Mouse (Mus musculus) midbrain, postnatal 0 days (tissue): Measurements from ENCODE around the gene Pgam1. TPM values are rescaled to one million over a fixed set of nuclear protein-coding genes. Genes with fewer than 3 reads are reported as not detected.

Experiments
- ATAC-seq: fragments of 200-750 bp; cut with Nextera tagmentation; 2 replicates; pipeline ENCODE4 v1.8.0; 2017; ENCODE audit warnings: moderate number of reproducible peaks, mild to moderate bottlenecking, moderate TSS enrichment, moderate library complexity; ENCODE audit not compliant: low FRiP score
- DNase-seq: peaks from one replicate; pipeline ENCODE4 v3.0.0-alpha.2; 2015; ENCODE audit warnings: low spot score
- H3K27ac ChIP-seq: fragments of 300-500 bp; sonication (generic); 2 replicates; pipeline ENCODE4 v1.5.1; 2014; ENCODE audit warnings: low read depth, mild to moderate bottlenecking, low read length, mixed read lengths
- H3K27me3 ChIP-seq: fragments of 300-500 bp; sonication (generic); 2 replicates; pipeline ENCODE4 v1.6.1; 2014; ENCODE audit warnings: low read length, control low read depth, mixed read lengths; ENCODE audit not compliant: insufficient read depth
- H3K36me3 ChIP-seq: fragments of 300-500 bp; sonication (generic); 2 replicates; pipeline ENCODE4 v1.6.1; 2014; ENCODE audit warnings: low read length, control low read depth, mixed read lengths; ENCODE audit not compliant: insufficient read depth
- H3K4me1 ChIP-seq: fragments of 300-500 bp; sonication (generic); 2 replicates; pipeline ENCODE4 v1.6.1; 2014; ENCODE audit warnings: mild to moderate bottlenecking, control low read depth, antibody characterized with exemption, low read length, mixed read lengths; ENCODE audit not compliant: insufficient read depth
- H3K4me2 ChIP-seq: fragments of 300-500 bp; sonication (generic); 2 replicates; pipeline ENCODE4 v1.6.1; 2014; ENCODE audit warnings: low read depth, mild to moderate bottlenecking, low read length, mixed read lengths; ENCODE audit not compliant: poor library complexity, severe bottlenecking
- H3K4me3 ChIP-seq: fragments of 300-500 bp; sonication (generic); 2 replicates; pipeline ENCODE4 v1.5.1; 2014; ENCODE audit warnings: low read depth, mild to moderate bottlenecking, low read length, moderate library complexity
- H3K9ac ChIP-seq: fragments of 300-500 bp; sonication (generic); replicated peaks from 2 replicates; pipeline ENCODE4 v1.6.1; 2014; ENCODE audit warnings: mild to moderate bottlenecking, low read length, moderate library complexity, mixed read lengths; ENCODE audit not compliant: poor library complexity, severe bottlenecking
- H3K9me3 ChIP-seq: fragments of 300-500 bp; sonication (generic); 2 replicates; pipeline ENCODE4 v1.6.1; 2016; ENCODE audit warnings: low read length, control low read depth
- CTCF ChIP-seq: IDR thresholded peaks from 2 replicates; pipeline ENCODE4 v1.5.1; 2016; ENCODE audit warnings: antibody characterized with exemption, mild to moderate bottlenecking
- WGBS: fragments of 180-500 bp; shearing (Covaris S2); extraction: QIAGEN DNeasy Blood & Tissue Kit; methylation state at CpG from one replicate; pipeline ENCODE4 v1.1.7; 2014; 5-methylcytosine and 5-hydroxymethylcytosine counted together
- polyA plus RNA-seq: library from polyadenylated mRNA; unstranded; fragments of >200 nt; fragmentation: Nextera tagmentation; extraction: Ambion mirVana; gene quantifications from 2 replicates; pipeline ENCODE4 v1.2.1, GENCODE M21; 2015
- total RNA-seq: library from RNA; depleted of rRNA; stranded (reverse); fragments of >200 nt; gene quantifications from 2 replicates; pipeline ENCODE4 v1.2.3, GENCODE M21; 2014

Gene Pgam1
- total and polyA plus RNA-seq, 2 experiments from 2014 or later = 473 to 536 TPM

DNA sequence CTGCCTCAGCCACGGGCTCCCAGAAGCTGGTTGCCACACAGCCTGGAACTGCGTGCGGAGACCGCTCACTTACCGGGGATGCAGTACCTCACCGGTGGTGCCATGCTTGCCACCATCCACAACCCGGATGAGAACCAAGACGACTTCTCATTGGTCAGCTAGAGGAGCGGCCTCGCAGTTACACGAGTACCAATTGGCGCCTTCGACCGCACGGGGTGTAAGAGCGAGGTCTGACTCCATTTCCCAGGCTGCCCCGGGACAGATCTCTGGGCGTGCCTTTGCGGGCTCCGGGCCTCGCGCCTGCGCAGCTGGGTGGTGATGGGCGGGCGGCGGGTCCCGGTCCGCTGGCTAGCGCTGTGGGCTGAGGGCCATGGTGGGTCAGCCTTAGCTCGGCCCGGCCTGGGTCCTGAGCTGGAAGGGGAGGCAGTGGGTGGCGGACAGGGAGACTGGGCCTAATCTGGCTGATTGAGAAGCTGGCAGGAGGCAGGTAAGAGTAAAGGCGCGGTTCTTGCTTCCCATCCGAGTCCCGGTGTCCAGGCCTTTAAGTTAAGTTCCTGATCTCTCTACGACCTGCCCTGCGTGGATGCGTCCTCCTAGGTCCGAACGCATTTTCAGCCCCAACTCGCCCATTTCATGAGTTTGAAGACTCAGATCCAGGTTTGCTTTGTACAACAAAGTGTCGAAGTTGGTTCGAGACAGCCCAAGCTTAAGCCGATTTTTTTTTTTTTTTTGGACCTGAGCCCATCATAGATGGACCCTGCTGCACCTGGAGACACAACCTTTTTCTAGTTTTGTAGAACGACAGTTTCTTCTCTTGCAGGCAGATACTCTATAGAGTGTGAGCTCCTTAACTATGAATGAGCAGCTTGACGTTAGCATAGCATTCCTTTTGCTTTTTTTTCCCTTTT, 21.7 kb downstream of the Pgam1 start, which contains the start of the genes Exosc1 and Zdhhc16:
Exosc1 (minus strand) TSS at position 245 of the 908 bp plus-strand sequence.
Zdhhc16 (plus strand) TSS at position 302 of the 908 bp plus-strand sequence.
- H3K27ac ChIP-seq = peak within 1 kb of the TSS; percentile 67
- peak within 1 kb of the TSS; percentile 85 for H3K4me3 ChIP-seq
- WGBS = under 1% methylated on average over 47 of the region's 47 CpGs
- peak within 1 kb of the TSS; percentile 86 for H3K4me2 ChIP-seq
- DNase-seq = peak; percentile 99
- H3K4me1 ChIP-seq = peaks cover 7% of the 10 kb centered on the region; the same call in 1 of the 2 replicates
- H3K9ac ChIP-seq = peak within 1 kb of the TSS; percentile 72
- no peaks in the 10 kb centered on the region for H3K27me3 ChIP-seq
- ATAC-seq = peak; percentile 100
- H3K36me3 ChIP-seq = peaks cover 19% of the 10 kb centered on the region
- no peak for TF ChIP-seq CTCF
- H3K9me3 ChIP-seq = no peaks in the 10 kb centered on the region

DNA sequence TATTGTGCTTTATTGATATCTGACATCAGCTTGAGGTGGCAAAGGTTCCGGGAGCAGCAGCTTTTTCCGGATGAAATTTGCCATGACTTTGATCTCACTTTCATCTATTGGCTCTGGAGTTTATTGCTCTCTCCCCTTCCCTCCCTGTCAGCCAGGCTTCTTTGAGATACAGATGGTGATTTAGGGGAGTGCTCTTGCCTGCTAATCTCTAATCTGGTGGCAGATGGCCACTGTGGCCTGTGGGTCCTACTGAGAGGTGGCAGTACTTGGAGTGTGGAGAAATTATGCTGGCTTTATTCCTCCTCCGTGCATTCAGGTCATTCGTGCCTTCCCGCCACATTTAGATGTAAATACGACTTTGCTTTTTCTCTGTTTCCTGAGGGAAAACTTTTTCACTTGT, 22.4 kb downstream of the Pgam1 start:
- peak overlapping the region; percentile 85 for H3K4me3 ChIP-seq
- no peaks in the 10 kb centered on the region for H3K27me3 ChIP-seq
- WGBS = 19% methylated on average over 6 of the region's 6 CpGs
- no peaks in the 10 kb centered on the region for H3K9me3 ChIP-seq
- peaks cover 18% of the 10 kb centered on the region for H3K36me3 ChIP-seq
- ATAC-seq (no peak), DNase-seq (peak; percentile 18)
- no peak for TF ChIP-seq CTCF
- peaks cover 7% of the 10 kb centered on the region; the same call in 1 of the 2 replicates for H3K4me1 ChIP-seq
- H3K4me2 ChIP-seq = peak overlapping the region; percentile 67
- peak overlapping the region; percentile 72 for H3K9ac ChIP-seq
- H3K27ac ChIP-seq = no peak overlapping the region

DNA sequence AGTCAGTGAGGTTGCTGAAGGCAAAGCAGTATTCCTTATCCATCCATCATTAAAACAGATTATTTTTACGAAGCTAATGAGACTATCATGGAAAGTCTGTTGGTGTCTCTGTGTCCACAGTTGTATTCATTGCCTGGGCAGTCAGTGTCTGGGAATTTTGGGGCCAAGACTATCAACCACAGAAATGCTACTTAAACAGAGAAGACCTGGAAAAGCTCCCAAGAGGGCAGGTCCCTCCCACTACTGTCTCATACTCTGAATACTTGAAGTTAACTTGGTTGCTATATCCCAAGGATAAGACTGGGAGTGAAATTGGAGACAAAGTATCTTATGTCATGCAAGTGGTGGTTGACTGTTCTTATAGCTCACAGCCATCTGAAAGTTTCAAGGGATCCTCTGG, 24.2 kb downstream of the Pgam1 start:
- Histone ChIP-seq H3K4me3 (no peak overlapping the region), H3K4me2 (no peak overlapping the region), H3K36me3 (peaks cover 23% of the 10 kb centered on the region), H3K27ac (no peak overlapping the region), H3K27me3 (no peaks in the 10 kb centered on the region), H3K4me1 (peaks cover 7% of the 10 kb centered on the region; the same call in 1 of the 2 replicates), H3K9ac (no peak overlapping the region), H3K9me3 (no peaks in the 10 kb centered on the region)
- DNase-seq (no peak), ATAC-seq (no peak)
- 95% methylated on average over 1 of the region's 1 CpGs for WGBS
- TF ChIP-seq CTCF = no peak

DNA sequence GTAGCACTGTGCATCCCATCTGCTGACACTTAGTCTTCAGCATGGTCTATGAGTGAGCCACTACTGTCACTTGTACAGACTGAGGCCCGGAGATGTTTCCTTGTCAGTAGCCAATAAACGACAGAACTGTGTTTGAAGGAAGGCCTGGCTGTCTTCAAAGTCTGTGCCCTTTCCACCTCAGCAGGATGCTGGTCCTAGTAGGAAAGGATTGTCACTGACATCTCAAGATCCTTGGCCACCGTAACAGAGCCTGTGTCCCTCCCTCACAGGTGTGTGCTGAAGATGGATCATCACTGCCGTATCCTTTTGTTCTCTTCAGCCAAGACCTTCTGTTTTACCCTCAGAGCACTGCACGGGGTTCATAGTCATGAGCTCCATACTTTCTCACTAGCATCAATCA, 26.8 kb downstream of the Pgam1 start:
- Histone ChIP-seq H3K4me3 (no peak overlapping the region), H3K4me2 (no peak overlapping the region), H3K36me3 (peaks cover 43% of the 10 kb centered on the region), H3K9ac (no peak overlapping the region), H3K27me3 (no peaks in the 10 kb centered on the region), H3K9me3 (no peaks in the 10 kb centered on the region), H3K4me1 (peaks cover 7% of the 10 kb centered on the region; the same call in 1 of the 2 replicates), H3K27ac (no peak overlapping the region)
- DNase-seq = no peak
- no peak for ATAC-seq
- TF ChIP-seq CTCF = no peak
- 91% methylated on average over 5 of the region's 5 CpGs for WGBS

DNA sequence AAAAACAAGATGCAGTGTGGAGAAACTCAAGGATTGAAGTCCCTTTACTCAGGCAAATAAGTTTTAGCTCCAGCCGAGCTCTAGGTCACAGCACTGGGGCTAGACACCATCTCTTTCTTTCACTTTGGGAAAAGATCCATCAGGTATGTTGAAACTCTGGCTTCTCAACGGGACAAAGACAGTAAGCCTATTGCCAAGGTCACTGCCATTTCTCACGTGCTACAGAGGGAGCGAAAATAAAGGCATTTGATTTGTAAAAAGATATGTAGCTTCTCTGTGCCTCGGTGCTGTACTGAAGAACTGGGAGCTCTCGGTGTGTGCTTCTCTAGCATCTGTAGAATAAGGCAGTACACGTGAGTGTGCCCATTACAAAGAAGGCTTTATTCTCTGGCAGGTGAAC, 32.1 kb downstream of the Pgam1 start:
- Histone ChIP-seq H3K4me1 (no peaks in the 10 kb centered on the region), H3K9me3 (no peaks in the 10 kb centered on the region), H3K27ac (no peak overlapping the region), H3K9ac (no peak overlapping the region), H3K27me3 (no peaks in the 10 kb centered on the region), H3K36me3 (peaks cover 79% of the 10 kb centered on the region), H3K4me3 (no peak overlapping the region), H3K4me2 (no peak overlapping the region)
- ATAC-seq (no peak), DNase-seq (no peak)
- WGBS = 92% methylated on average over 7 of the region's 7 CpGs
- TF ChIP-seq CTCF = no peak

DNA sequence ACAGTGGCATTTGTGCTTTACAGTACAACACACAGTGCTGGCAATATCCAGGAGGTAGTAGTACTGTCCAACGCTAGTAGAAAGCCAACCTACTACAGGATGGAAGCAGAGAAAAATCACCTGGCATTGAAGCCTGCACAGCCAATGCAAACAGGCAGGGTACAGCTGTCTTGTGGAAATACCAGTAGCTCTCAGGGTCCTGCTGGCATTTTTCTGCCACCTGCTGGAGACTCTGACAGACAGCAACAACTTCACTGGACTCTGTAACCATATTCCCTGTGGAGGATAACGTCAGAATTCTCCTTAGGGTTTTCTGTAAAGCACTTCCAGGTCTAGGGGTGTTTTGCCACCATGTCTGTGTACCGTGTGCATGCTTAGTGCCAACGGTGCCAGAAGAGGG, 40.6 kb downstream of the Pgam1 start:
- no peak overlapping the region for H3K9ac ChIP-seq
- peak; percentile 66 for TF ChIP-seq CTCF
- H3K9me3 ChIP-seq = no peaks in the 10 kb centered on the region
- H3K4me1 ChIP-seq = no peaks in the 10 kb centered on the region
- WGBS = 82% methylated on average over 4 of the region's 4 CpGs
- no peaks in the 10 kb centered on the region for H3K27me3 ChIP-seq
- no peak overlapping the region for H3K27ac ChIP-seq
- H3K4me3 ChIP-seq = no peak overlapping the region
- ATAC-seq (no peak), DNase-seq (peak; percentile 26)
- peaks cover 79% of the 10 kb centered on the region for H3K36me3 ChIP-seq
- H3K4me2 ChIP-seq = no peak overlapping the region
